Comparison of ENCODE assay signal across 11 mouse cellular contexts in genomic region chr10:125726546-125726945, GRCm38 (mm10).
DNase-seq lines count a peak whose midpoint lies in the region; ATAC-seq and TF ChIP-seq lines count a peak whose summit lies in the region.
"Had no signal": no experiment of that assay in that cellular context is flagged by ENCODE, and none has a peak within 500 bp of the region (broad histone marks: within the 10 kb centered on the region; RNA-seq: fewer than 3 reads in every experiment).

No protein-coding gene starts in this region.

- peaks cover 3% of the 10 kb centered on the region for H3K4me1 ChIP-seq in kidney, adult 2 months (ENCODE audit: control insufficient read depth, insufficient read depth, low read length)
- no peaks in the 10 kb centered on the region for H3K4me1 ChIP-seq in intestine, embryonic 16.5 days (ENCODE audit: control insufficient read depth, insufficient read depth, low read length)
- no peaks in the 10 kb centered on the region for H3K4me1 ChIP-seq in liver, postnatal 0 days (ENCODE audit: insufficient read depth)
- H3K4me1 ChIP-seq in hindbrain, embryonic 10.5 days (replicated peaks): peaks cover 4% of the 10 kb centered on the region; the same call in 1 of the 2 replicates

- H3K36me3 ChIP-seq in kidney, adult 2 months (ENCODE audit: control insufficient read depth, insufficient read depth, low read length): no peaks in the 10 kb centered on the region
- no peaks in the 10 kb centered on the region for H3K36me3 ChIP-seq in intestine, embryonic 16.5 days (ENCODE audit: control insufficient read depth, insufficient read depth, low read length)
- H3K36me3 ChIP-seq in liver, postnatal 0 days (replicated peaks; ENCODE audit: insufficient read depth, low read length): no peaks in the 10 kb centered on the region
- no peaks in the 10 kb centered on the region for H3K36me3 ChIP-seq in hindbrain, embryonic 10.5 days

- H3K27ac ChIP-seq in kidney, adult 2 months (ENCODE audit: insufficient read depth, low read depth, low read length): no peak overlapping the region
- H3K27ac ChIP-seq in intestine, embryonic 16.5 days (ENCODE audit: low read length): peak overlapping the region; percentile 27; the same call in 1 of the 2 replicates
- H3K27ac ChIP-seq in liver, postnatal 0 days (ENCODE audit: low read depth): no peak overlapping the region
- H3K27ac ChIP-seq in hindbrain, embryonic 10.5 days: no peak overlapping the region

- H3K9ac ChIP-seq in intestine, embryonic 16.5 days (ENCODE audit: low read depth, low read length): no peak overlapping the region
- no peak overlapping the region for H3K9ac ChIP-seq in liver, postnatal 0 days (replicated peaks)

- ATAC-seq in intestine, embryonic 16.5 days: no peak
- ATAC-seq in liver, postnatal 0 days: no peak

- 36% methylated on average over 8 of the region's 8 CpGs for WGBS in kidney, adult 2 months
- 57% methylated on average over 8 of the region's 8 CpGs for WGBS in intestine, embryonic 16.5 days
- WGBS in liver, postnatal 0 days (ENCODE audit: insufficient replicate concordance): 68% methylated on average over 8 of the region's 8 CpGs
- WGBS in hindbrain, embryonic 10.5 days: 66% methylated on average over 8 of the region's 8 CpGs

- no peaks in the 10 kb centered on the region for H3K27me3 ChIP-seq in kidney, adult 2 months (replicated peaks; ENCODE audit: control insufficient read depth, insufficient read depth, low read length)
- H3K27me3 ChIP-seq in intestine, embryonic 16.5 days (replicated peaks; ENCODE audit: control insufficient read depth, insufficient read depth, low read length): no peaks in the 10 kb centered on the region
- no peaks in the 10 kb centered on the region for H3K27me3 ChIP-seq in liver, postnatal 0 days (ENCODE audit: insufficient read depth, low read length)
- H3K27me3 ChIP-seq in hindbrain, embryonic 10.5 days (ENCODE audit: insufficient read depth, poor library complexity, severe bottlenecking): no peaks in the 10 kb centered on the region
- H3K27me3 ChIP-seq: CH12.LX had no signal

- no peak for TF ChIP-seq POLR2A in kidney, adult 2 months (IDR thresholded peaks at IDR 0.05; ENCODE audit: low read depth, low read length)

- no peaks in the 10 kb centered on the region for H3K9me3 ChIP-seq in intestine, embryonic 16.5 days (ENCODE audit: control insufficient read depth, low read length)
- no peaks in the 10 kb centered on the region for H3K9me3 ChIP-seq in liver, postnatal 0 days (ENCODE audit: low read length)
- no peaks in the 10 kb centered on the region for H3K9me3 ChIP-seq in hindbrain, embryonic 10.5 days

- TF ChIP-seq EP300 in liver, postnatal 0 days (IDR thresholded peaks at IDR 0.05; ENCODE audit: low read depth): no peak

- no peak overlapping the region for H3K4me2 ChIP-seq in intestine, embryonic 16.5 days (ENCODE audit: low read depth, low read length)
- no peak overlapping the region for H3K4me2 ChIP-seq in liver, postnatal 0 days (ENCODE audit: low read depth, low read length)

- no peak for TF ChIP-seq CTCF in kidney, adult 2 months (conservative IDR thresholded peaks at IDR 0.05; ENCODE audit: insufficient read depth, insufficient read length, low read depth, low read length)
- TF ChIP-seq CTCF in liver, postnatal 0 days (IDR thresholded peaks at IDR 0.05; ENCODE audit: low read depth): no peak

- peak; percentile 43 for DNase-seq in kidney, postnatal 10 days
- no peak for DNase-seq in kidney, adult 2 months
- peak; percentile 26 for DNase-seq in embryo, embryonic 11 days
- peak; percentile 35 to 75 for DNase-seq in lung, postnatal 4 days
- no peak for DNase-seq in liver, postnatal 0 days
- DNase-seq in hindbrain, embryonic 10.5 days (ENCODE audit: low spot score): no peak
- DNase-seq: cerebellum, postnatal 25 days; heart, adult 11 months; liver had no signal

- no peak overlapping the region for H3K4me3 ChIP-seq in kidney, adult 2 months (ENCODE audit: insufficient read depth, low read depth, low read length)
- no peak overlapping the region for H3K4me3 ChIP-seq in intestine, embryonic 16.5 days (ENCODE audit: low read length)
- no peak overlapping the region for H3K4me3 ChIP-seq in liver, postnatal 0 days (ENCODE audit: low read depth, low read length)
- H3K4me3 ChIP-seq in hindbrain, embryonic 10.5 days: no peak overlapping the region

Comparison
In these comparisons a context has a peak if more than half of its experiments do, and no peak if none do; other contexts are left out.
1. DNase-seq: peak in kidney, postnatal 10 days (single experiment), embryo, embryonic 11 days (single experiment) and lung, postnatal 4 days (2 of 2); none in kidney, adult 2 months (single experiment), liver, postnatal 0 days (single experiment) and hindbrain, embryonic 10.5 days (single experiment).